Mouse (Mus musculus): ENCODE measurements at regions not wholly inside any gene's neighbourhood (a gene's known extent, or its start where the extent isn't known, plus 50 kb on each side); places are given as distances from the start of the nearest gene placed in this dataset.

DNA sequence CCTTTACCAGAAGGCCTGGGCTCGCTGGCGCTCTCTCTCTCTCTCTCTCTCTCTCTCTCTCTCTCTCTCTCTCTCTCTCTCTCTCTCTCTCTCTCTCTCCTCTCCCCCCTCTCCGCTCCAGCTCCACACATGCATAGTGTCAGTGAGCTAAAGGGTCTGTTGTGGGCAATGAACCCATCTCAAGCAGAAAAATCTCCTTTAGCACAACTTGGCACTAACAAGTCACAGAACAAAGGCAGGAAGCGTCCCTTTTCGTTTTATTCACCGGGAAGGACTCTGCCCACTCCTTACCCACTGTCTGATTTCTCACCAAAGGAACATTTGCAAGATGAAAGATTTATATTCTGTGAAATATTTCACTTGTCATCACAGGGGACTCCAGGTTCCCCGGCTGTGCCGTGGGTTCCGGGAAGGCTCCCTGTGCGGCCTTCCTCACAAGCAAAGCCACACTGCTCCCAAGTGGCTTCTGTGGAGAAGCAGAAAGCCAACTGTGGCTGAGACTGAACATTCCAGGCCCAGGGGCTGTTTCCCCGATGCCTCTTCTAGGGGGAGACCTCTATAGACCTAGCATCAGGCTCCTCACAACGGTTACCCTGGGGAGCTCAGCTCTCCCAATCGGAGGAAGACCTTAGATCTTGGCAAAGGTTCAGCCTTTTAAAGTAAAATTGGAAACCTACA lies 253.2 kb upstream of the Spred2 start:
- DNase-seq (ENCODE audit: low spot score): peak; percentile 29

DNA sequence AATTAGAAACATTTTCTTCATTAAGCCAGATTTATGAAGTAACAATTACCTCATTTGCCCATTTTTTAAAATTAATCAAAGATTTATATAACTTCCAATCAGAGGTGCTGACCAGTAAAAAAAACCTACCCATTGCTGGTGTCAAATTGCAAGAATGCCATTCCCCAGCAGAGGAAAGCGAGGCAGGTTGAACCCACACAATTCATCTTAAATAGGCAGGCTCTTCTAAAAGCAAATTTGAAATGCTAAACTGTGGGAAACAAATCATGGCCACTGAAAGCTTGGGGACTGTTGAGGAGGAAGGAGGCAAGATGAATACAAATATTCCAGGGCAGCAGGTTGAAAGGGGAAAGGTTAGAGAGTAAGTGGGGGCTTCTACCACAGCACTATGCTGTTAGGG lies 251.2 kb upstream of the Spred2 start:
- DNase-seq (ENCODE audit: low spot score): no peak

DNA sequence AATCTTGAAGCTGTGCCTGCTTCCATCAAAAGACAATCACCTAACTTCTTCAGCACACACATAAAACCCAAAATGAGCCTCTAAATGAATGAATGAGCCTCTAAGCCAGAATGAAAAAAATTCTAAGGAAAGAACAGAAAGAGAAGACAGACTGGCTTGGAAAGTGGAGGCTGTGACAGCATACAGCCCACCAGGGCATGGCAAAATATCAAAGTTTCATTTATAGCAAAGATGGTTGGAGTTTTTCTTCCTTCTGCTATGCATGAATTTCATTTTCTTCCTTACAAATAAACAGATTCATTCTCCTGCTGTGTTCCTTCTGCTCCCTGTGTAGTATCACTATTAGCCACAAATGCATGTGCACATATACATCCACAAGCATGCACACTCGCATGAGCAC lies 247.7 kb upstream of the Spred2 start:
- DNase-seq (ENCODE audit: low spot score): no peak

DNA sequence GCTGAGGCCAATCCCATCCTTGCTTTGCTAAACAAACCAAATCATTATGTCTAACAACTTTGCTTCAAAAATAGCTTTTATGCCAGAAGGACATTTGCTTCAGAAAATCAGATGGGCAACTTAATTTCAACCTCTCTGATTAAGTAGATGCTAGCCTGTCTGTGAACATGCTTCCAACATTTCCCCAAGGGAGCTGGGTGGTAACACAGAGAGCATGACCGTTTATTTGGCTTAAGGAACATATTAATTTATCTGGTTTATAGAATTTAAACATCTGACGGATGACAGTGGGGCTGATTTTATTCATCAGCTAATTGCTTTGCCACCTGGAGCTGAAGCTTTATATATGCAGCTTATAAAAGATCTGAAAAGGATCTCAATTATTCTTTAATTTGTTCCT lies 245.1 kb upstream of the Spred2 start:
- DNase-seq (ENCODE audit: low spot score): no peak

DNA sequence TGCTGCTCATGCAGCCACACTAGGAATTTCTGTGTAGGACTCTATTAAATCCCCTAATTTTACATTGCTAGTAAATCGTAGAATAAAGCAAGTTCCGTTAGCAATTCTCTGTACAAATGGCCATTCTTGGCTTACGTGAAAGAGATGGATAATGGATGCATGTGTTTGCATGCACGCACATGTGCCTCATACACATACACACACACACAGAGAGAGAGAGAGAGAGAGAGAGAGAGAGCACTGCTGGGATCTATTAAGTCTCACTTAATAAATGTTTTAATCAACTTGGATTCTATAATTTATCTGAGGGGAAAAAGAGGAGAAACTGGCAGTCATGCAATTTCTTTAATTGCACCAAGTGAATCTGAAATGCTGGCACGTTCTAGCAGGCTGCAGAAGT lies 244.5 kb upstream of the Spred2 start:
- DNase-seq (ENCODE audit: low spot score): no peak

DNA sequence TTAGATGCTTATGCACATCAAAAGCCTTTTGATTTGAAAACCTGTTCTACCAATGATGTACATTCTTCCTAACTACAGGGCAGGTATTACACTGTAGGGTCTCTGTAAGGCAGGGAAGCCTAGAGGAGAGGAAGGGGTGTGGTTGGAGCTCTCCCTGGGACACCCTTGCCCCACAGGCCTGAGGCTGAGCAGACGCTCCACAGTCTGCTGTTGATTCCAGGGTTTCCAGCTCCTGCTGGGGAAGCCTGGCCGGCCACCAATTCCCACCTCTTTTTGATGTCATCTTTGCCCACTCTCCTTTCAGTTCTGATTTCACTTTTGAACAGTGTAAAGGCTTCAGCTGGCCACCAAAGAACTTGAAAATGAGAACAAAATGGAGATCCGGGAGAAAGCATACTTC lies 223.0 kb upstream of the Spred2 start:
- DNase-seq (ENCODE audit: low spot score): no peak

DNA sequence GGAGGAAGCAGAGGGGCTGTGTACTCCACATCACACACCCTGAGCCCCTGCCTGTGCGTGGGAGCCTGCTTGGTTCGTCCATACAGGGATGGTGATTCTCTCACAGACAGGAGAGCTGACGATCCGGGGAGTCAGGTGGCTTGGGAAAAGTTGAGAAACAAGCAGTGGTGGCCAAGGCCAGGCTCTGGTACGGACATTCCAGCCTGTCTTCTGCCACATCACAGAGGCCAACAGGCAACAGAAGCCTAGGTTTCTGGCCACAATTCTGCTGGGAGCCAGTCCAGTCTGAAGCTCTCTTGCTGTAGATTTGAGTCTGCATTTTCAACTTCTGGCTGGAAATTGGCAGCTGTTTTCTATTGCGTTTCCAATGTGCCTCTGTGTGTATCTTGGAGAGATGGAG lies 215.4 kb upstream of the Spred2 start:
- DNase-seq (ENCODE audit: low spot score): no peak

DNA sequence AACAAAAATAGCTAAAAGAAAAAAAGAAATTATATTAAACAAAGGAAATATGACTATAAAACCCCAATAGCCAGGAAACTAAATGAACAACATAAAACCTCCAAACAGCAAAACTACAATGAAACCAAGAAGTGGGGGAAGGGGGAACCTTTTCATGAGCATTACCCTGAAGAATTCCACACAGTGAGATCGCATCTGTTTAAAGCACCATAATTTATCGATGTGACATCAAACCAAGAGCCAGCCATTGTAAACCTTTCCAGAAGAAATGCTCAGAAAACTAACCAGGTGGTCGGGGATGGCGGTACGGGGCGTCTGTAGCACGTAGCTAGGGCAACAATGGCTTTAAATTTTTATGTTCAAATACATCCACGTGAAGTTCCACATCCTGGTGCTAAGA lies 214.8 kb upstream of the Spred2 start:
- DNase-seq (ENCODE audit: low spot score): no peak

DNA sequence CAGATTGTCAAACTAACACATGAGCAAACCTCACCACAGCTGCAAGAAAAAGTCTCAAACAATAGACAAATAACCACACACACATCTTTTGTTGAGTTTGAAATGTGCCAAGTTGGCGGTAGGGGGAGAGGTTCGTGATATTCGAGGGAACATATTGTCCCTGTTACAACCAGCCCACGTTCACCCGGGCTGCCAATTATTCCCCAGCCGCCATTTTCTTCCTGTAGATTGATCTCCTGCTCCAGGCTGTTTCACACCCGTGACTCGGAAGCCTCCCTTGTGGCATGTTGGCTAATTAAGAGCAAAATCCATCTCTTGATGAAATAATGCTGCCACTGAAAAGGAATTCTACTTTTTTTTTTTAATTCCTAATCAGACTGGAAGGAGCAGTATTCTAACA lies 211.1 kb upstream of the Spred2 start:
- no peak for DNase-seq (ENCODE audit: low spot score)

DNA sequence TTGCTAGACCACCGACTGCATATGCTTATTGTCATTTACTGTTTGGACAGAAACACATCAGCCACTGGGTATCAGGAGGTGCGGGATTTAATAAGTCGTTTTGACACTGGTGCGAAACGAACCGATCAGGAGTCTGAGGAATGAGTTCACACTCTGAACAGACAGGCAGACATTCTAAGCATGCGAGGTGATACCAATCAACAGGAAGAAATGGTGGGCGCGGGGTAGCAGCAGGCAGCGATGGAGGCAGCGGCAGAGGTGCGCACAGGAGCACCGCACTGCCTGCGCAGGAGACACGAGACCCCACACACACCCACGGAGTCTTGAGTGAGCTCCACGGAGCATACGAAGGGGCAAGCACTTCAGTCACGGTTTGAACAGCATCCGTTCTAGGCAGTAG lies 210.6 kb upstream of the Spred2 start:
- DNase-seq (ENCODE audit: low spot score): no peak

DNA sequence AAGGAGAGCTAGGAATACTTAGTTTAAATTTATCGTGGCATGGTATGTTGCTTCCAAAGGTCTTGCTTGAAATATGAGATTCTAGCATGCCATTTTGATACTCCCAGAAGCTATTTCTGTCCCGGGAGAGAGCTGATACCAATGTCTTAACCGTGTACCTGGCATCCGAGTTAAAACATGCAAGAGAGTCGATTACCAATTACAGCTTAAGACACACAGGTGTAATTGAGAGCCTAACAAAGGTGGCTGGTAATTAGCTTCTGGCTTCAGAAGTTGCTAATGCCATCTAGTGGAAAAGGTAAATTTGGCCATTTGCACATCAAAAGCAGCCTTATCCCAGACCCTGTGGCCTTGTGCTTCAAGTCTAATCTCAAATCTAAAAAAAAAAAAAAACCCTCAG lies 210.0 kb upstream of the Spred2 start:
- DNase-seq (ENCODE audit: low spot score): no peak

DNA sequence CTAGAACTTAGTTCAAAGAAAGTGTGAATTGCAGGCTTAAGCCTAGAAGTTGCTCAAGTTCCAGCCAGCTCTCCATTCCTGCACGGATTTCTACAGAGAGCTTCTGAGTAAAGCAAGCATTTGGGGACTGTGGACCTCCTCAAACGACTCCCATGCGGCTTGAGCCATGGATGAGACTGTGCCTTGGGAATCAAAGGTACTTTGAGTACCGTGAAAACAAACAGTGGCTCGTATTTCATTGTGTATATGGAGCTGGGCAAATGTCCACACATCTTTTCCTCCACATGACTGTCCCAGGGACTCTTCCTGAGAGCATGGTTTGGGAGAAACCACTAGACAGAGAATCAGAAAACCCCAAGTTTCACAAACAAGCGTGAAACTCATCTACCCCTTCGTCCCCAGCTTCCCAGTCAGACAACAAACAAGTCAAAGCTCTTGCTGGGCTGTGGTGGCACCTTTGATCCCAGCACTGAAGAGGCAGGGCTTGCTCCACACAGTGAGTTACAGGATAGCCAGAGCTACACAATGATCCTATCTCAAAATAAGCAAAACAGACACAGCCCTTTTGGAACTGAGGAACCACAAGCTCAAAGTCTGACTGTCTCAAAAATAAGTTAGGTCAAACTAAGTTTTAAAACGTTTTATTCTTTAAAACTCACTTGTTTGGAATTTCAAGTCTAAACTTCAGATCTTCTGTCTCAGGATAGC lies 209.1 kb upstream of the Spred2 start:
- no peak for DNase-seq (ENCODE audit: low spot score)

DNA sequence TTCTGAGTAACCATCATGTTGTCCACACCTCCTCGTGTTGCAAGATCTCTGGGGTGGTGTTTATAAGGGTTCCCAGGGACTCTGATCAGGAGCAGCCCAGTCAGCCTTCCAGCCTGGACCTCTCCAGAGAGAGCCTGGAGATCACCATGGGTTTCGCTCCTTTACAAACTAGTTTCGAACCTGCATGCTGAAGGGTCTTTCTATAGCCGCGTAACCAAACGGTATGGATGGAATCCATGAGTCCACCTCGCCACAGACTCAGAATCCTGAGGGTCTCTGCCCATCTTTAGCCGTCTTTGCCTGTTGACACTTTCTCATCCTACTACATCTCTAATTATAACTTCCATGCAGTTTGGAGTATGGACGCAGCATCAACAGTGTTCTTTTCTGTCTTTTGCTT lies 206.0 kb upstream of the Spred2 start:
- no peak for DNase-seq (ENCODE audit: low spot score)

DNA sequence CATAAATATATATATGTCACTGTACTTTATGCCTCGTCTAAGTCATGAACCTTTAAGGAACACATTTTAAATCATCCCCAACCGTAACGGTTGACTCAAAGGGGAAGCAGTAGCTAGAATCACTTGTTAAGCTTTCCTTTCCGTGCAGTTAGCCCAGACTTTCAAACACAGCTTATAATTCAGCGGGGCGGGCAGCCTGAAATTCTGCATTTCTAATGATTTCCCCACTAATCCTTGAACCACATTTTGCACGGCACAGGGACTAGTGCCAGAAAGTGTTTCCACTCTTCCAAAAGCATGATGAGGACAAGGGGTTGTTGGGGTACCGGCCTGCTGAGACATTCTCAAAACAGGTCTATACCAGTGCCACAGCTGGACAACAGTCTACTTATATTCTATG lies 195.1 kb upstream of the Spred2 start:
- no peak for DNase-seq (ENCODE audit: low spot score)

DNA sequence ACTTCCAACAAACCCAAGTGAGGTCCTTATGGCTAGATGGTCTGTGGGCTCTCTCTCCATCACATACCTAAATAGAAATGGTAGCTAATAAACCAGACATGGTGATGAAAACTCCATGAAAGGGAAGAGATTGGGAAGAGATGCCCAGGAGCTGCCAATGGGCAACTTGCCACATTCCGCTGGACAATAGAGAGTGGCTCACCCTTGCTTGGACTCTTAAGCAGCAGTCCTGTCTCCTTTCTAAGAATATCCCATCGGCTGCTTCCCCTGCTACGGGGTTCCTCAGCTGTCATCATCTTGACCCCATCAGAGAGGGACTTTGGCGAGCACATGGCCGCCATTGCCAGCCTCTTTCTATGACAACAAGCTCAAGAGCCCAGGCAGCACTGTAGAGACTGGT lies 193.4 kb upstream of the Spred2 start:
- no peak for DNase-seq (ENCODE audit: low spot score)

DNA sequence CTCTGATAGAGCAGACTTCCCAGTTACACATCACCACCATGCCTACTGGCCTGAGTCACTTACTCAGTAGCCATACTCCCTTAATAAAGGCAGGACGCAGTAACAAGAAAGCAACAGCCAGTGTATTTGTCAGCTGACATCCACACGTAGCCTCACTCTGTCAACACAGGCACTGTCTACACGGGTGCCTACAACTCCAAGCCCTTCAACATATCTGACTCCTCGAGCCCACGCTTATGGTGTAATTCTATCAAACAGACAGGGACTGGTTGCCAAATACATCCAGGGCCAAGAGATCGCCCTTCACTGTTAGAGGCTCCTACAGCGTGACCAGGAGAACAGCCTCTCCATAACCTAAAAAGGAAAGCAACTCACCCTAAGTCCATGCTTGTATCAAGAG lies 188.1 kb upstream of the Spred2 start:
- no peak for DNase-seq (ENCODE audit: low spot score)

DNA sequence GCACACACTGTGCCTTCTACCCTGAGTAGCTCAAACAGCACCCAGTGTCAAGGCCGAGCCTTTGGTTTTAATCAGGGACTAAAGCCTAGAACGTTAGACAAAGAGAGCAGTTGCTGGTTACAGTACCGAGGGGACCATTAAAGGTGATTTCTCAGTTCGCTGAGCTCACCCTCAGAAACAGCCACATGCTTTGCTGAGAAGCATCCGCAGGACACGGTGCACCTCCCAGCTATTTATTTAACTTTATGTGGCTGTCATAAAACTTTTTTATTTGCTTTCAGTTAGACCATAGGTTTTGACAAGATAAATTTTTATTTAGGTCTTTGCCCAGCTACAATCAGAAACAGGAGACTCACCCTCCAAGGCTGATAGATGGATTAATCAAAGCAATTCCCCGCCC lies 187.2 kb upstream of the Spred2 start:
- no peak for DNase-seq (ENCODE audit: low spot score)

DNA sequence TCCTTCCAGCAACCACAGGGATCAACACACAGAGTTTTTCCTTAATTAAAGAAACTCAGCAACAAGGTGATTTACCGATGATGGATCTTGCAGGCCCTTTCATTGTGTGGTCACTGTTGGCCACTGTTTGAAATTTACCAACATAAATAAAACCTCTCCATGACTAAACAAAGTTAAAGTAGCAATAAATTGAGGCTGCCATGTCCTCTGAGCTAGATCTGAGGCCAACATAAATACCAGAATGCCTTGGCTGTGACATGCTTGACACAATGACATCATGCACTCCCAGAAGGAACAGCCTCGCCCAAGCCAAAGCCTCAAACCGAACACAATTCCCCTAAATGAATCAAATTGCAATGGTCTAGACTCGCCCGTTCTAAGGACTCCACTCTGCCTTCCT lies 186.8 kb upstream of the Spred2 start:
- DNase-seq (ENCODE audit: low spot score): no peak

DNA sequence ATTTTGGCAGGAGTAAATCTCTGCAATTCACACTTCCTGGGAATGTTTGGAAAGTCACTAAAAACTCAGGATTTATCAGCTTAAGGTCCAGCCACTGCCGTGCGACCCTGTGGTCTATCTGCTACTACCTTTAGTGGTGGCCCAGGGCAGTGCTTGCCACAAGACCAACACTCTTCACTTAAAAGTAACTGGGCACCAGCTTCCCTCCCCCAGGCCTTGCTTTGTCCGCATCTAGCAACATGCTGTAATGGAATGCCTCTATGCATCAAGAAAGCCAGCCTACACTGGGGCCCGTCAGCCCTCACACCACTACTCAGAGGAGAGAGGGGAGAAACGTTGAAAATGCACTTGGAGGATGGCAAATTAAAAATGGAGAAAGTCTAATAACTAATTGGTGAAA lies 186.4 kb upstream of the Spred2 start:
- no peak for DNase-seq (ENCODE audit: low spot score)

DNA sequence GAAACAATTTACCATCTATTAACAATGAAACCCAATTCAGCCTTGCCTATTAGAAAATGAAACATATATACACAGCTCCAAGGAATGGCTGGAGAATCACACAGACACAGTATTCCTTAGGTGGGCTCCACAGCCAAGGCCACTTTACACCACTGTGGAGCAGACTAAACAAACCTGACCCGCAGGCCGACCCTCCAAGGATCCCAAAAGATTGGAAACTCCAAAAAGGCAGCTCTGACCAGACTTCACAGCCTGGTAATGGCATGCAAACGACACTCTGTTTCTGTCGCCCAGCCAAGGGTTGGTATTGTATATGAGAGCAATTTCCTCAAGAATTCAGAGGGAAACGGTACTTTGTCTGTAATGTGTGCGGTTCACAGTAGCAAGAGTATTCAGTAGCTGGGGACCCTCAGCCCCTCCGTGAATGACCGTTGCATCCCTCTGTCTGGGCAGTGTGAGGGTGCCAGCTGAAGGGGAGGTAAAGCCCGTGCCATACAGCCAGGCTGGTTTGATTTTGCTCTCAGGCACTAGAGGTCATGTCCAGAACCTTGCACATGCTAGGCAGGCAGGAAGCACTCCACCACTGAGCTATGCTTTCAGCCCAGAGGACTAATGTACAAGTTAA lies 184.5 kb upstream of the Spred2 start:
- DNase-seq (ENCODE audit: low spot score): no peak

DNA sequence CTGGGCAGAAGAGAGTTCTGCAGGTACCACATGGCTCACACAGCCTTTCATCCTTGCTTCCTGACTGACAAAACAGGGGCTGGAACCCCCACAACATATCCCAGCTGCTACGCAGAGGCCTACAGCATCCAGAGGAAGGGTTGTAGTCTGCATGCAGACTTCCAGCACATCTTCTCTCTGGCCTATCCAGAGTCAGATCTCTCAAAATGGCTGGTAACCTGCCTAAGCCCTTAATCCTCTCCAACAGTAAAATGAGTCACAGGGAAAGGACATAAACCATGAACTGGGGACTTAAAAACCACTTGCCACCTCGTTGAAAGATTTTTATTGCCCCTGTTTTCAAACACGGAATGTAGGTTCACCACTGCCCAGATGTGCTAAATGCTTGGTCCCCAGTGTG lies 183.6 kb upstream of the Spred2 start:
- DNase-seq (ENCODE audit: low spot score): no peak

DNA sequence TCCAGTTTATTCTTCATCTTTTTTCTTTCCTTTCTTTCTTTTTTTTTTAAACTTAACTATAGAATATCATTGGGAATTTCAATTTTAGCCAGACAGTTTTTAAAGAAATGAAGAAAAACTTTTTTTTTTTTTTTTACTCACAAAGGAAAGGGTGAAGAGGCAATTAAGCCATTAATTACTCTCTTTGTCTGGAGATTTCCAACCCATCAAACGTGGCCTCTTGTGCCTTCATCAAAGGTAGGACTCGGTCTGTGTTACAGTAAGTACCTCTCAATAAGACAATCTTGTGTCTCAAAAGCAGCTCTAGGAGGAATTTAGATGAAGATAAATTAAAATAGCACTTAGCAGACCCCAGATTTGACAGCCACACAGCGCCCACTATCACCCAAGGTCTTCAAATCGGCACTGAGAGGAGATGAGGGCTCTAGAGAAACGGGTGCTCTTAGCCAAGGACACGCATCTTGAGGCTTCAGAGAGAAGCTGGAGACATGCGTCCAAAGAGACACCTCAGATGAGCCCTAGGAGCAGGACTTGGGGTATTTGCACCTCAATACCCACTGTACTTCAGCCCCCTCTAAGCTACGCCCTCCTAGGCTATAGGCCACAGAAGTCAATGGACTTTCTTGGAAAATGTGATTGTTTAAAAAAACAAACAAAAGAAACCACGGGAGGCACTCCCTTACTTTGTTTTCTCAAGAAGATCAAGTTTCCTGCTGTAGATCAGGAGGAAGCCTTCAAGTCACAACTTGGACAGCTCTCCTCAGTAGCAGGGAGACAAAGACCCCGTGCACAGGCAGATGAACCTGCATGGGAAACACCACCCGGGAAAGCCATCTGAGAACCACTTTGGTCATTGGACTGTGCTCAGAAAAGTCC lies 176.8 kb upstream of the Spred2 start:
- no peak for DNase-seq (ENCODE audit: low spot score)
